Mouse (Mus musculus) lung, postnatal 0 days (tissue): ENCODE data around the gene a.
"Not testable (repeated sequence)": the region's sequence is repeated elsewhere in the genome, so short reads cannot be mapped to it uniquely, and the experiment has no call there.

ENCODE experiments used
- CTCF ChIP-seq: IDR thresholded peaks from 2 replicates; pipeline ENCODE4 v1.5.1; 2016; ENCODE audit warnings: antibody characterized with exemption, mild to moderate bottlenecking
- EP300 ChIP-seq: IDR thresholded peaks from 2 replicates; pipeline ENCODE4 v1.6.1; 2016; ENCODE audit warnings: antibody characterized with exemption, mild to moderate bottlenecking, control low read depth

- not testable (repeated sequence) for TF ChIP-seq CTCF, EP300
Measured at GRCm38 (mm10) chr2:154969740-154970397, 178.7 kb downstream of the a start.
